Mouse (Mus musculus): ENCODE measurements at regions not wholly inside any gene's neighbourhood (a gene's known extent, or its start where the extent isn't known, plus 50 kb on each side); places are given as distances from the start of the nearest gene placed in this dataset.
"Not testable (repeated sequence)": the region's sequence is repeated elsewhere in the genome, so short reads cannot be mapped to it uniquely, and the experiment has no call there.

- no peak for DNase-seq (ENCODE audit: low spot score)
These were observed 301.7 kb upstream of the Cntn5 start for GRCm38 (mm10) chr9:11206267-11206666.

- DNase-seq (ENCODE audit: low spot score), result no peak
These were observed 287.6 kb upstream of the Cntn5 start for GRCm38 (mm10) chr9:11192183-11192582.

GRCm38 (mm10) chr9:11145799-11146198 is 241.2 kb upstream of the Cntn5 start:
- DNase-seq (ENCODE audit: low spot score), result no peak

- DNase-seq (ENCODE audit: low spot score), result no peak
These were observed 222.3 kb upstream of the Cntn5 start for GRCm38 (mm10) chr9:11126833-11127232.

- DNase-seq (ENCODE audit: low spot score), result no peak
These were observed 214.6 kb upstream of the Cntn5 start for GRCm38 (mm10) chr9:11119153-11119552.

- DNase-seq (ENCODE audit: low spot score), result not testable (repeated sequence)
These were observed 203.3 kb upstream of the Cntn5 start for GRCm38 (mm10) chr9:11107828-11108227.

- DNase-seq (ENCODE audit: low spot score), result not testable (repeated sequence)
These were observed 202.6 kb upstream of the Cntn5 start for GRCm38 (mm10) chr9:11107212-11107611.

DNA sequence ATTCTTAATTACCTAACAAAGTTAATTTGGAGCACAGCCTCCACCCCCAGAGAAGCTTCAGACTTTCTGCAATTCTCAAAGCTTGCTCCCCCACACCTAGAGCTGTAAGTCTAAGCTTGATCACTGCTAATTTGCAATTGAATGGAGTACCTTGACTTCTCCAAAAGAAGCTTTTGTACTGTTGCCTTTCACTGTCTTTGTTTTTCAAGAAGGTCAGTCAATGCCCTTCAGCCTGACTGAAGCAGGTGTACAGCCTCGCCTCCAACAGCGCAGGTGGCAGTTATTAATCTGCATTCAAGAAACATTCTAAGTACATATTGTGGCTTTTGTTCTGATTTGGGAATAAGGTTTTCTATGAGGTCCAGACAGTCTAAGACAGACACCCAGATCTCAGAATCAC is 201.7 kb upstream of the Cntn5 start:
- no peak for DNase-seq (ENCODE audit: low spot score)

GRCm38 (mm10) chr9:11103448-11103847 is 198.9 kb upstream of the Cntn5 start:
- DNase-seq (ENCODE audit: low spot score), result no peak

- no peak for DNase-seq (ENCODE audit: low spot score)
These were observed 188.3 kb upstream of the Cntn5 start for GRCm38 (mm10) chr9:11092874-11093273.

- not testable (repeated sequence) for DNase-seq (ENCODE audit: low spot score)
These were observed 162.6 kb upstream of the Cntn5 start for GRCm38 (mm10) chr9:11067125-11067524.

DNA sequence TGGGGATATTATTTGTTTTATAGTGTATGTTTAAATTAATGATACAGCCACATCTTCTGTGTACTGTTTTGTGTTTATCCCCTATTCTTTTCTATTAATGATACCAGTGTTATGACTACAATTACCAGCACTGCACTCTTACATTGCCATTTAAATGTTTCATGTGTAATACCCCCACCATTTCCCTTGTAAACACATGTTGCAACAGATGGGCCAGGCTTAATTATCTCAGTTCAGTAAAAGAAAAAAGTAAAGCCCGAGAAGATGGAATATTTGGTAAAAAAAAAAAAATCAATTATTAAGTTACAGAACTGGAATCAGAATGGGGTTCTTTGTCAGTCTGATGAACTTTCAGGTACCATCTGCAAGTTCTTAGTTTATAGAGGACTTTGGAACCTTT is 158.3 kb upstream of the Cntn5 start:
- DNase-seq (ENCODE audit: low spot score), result no peak
